Mouse (Mus musculus): Measurements from ENCODE around the gene Tom1l2.

Gene Tom1l2

GRCm38 (mm10) chr11:60352559-60353411, at the start of gene Tom1l2, which contains the start of gene Drc3:
Gene Tom1l2 (minus strand): TSS chr11:60352905.
Gene Drc3 (plus strand): TSS chr11:60353329.
- in situ Hi-C loops (cut with MboI; ENCODE audit: unreplicated experiment in 2 of 2) = no loop called here

- in situ Hi-C loops (cut with MboI; ENCODE audit: unreplicated experiment in 2 of 2) = loop anchor here in 1 of 2 experiments (10.0 kb wide), 1 partner anchor 82 kb away; no protein-coding TSS in a partner anchor
Measured at GRCm38 (mm10) chr11:60397172-60397571, 44.5 kb upstream of the Tom1l2 start.

GRCm38 (mm10) chr11:60396546-60396945, 43.8 kb upstream of the Tom1l2 start:
- in situ Hi-C loops (cut with MboI; ENCODE audit: unreplicated experiment in 2 of 2) = loop anchor here in 1 of 2 experiments (10.0 kb wide), 1 partner anchor 82 kb away; no protein-coding TSS in a partner anchor

DNA sequence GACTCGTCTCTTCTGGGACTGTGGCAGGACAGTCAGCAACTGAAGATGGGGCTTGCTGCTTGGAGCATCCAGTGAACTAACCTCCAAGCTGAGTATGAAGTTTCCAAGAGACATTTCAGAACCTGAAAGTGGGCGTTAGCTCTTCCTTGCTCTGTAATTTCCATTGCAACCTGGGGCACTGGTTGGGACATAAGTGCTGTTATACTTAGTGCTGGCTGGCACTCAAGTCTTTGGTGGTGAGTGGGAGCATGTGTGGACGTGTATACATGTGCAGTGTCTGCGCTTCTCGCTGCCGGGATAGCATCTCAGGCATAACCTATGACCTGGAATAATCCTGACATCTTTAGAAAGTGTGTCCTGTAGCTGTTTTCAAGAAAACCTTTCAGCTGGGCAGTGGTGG, 38.6 kb upstream of the Tom1l2 start:
- in situ Hi-C loops (cut with MboI; ENCODE audit: unreplicated experiment in 2 of 2) = loop anchor here in 1 of 2 experiments (10.0 kb wide), 1 partner anchor 77 kb away; no protein-coding TSS in a partner anchor

- in situ Hi-C loops (cut with MboI; ENCODE audit: unreplicated experiment in 2 of 2) = no loop called here
Measured at GRCm38 (mm10) chr11:60387944-60388343, 35.2 kb upstream of the Tom1l2 start.

GRCm38 (mm10) chr11:60385946-60386345, 33.2 kb upstream of the Tom1l2 start:
- in situ Hi-C loops (cut with MboI; ENCODE audit: unreplicated experiment in 2 of 2) = no loop called here

DNA sequence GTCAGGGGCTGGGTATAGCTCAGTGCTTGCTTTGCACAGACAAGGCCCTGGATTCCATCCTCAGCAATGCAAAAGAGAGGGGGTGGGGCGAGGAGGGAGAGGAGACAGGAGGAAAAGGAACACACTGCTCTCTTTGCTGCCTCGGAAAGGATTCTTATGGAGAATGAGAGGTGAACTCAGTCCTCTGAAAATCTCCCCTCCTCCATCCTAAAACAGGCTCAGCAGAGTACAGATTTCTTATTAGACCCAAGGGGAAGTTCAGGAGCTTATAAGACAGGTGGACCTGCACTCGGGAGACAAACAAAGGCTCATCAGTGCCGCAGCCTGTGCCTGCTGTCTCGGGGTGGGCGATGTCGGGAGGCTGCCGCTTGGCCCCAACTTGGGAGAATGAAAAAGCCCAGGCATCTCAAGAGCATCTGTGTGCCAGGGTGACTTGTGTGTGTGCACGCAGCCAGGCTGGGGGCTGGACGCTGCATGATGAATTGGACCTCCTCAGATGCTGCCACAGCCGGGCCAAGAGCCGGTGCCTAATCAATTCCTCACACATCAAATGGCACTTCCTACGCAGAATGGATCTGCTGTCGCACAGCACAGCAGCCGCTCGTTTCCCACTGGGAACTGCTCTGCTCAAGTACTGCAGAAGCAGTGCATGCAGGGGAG, 32.2 kb upstream of the Tom1l2 start:
- in situ Hi-C loops (cut with MboI; ENCODE audit: unreplicated experiment in 2 of 2) = no loop called here

- in situ Hi-C loops (cut with MboI; ENCODE audit: unreplicated experiment in 2 of 2) = no loop called here
Measured at GRCm38 (mm10) chr11:60383518-60383917, 30.8 kb upstream of the Tom1l2 start.

DNA sequence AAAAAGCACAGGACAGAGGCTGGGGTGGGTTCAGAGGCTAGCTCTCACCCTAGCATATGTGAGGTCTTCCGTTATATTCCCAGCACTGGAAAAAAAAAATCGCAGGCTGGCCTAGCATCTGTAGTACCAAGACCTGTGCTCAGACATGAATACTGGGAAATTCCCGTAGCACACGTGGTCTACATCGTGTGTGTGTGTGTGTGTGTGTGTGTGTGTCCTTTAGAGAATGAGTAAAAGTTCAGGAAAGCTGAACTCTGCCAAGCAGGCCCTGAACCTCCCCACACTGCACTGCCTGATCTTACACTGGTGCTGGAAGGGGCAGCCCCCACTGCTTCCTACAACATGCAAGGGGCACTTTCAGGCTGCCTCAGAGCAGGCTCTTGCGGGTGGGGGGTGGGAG, 21.8 kb upstream of the Tom1l2 start:
- in situ Hi-C loops (cut with MboI; ENCODE audit: unreplicated experiment in 2 of 2) = no loop called here

DNA sequence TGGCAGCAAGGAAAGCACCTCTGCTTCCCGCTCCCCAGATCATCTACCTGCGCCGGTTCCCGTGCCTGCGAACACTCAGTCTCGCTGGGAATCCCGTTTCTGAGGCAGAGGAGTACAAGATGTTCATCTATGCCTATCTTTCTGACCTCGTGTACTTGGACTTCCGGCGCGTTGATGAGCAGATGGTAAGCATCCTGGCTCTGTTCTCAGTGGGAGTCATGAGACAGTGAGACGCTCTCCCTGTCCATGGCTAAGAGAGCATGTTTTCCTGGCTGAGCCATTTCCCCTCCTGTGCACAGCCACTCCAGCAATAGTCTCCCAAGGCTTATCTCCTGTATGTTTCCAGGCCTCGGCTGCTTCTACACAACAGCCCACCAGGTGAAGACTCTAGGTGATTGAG, 17.7 kb upstream of the Tom1l2 start:
- in situ Hi-C loops (cut with MboI; ENCODE audit: unreplicated experiment in 2 of 2) = no loop called here

GRCm38 (mm10) chr11:60369448-60369847, 16.7 kb upstream of the Tom1l2 start:
- in situ Hi-C loops (cut with MboI; ENCODE audit: unreplicated experiment in 2 of 2) = no loop called here

DNA sequence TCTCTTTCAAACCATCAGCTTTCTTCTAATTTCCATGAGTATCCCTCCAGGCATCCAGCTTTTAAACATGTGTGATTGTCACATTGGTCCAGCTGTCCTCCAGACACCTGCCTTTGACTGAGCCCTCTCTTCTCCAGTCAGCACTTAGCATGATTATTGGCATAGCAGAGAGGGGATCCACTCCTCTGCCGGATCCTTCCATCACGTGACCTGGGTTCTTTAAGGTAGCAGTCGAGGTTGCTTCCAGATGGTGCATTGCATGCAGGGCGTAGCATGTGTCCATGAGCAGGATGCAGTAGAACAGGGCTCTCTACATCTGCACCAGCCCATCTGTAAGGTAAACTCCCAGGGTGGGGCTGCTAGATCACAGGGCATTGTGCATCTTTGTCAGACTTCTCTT, 16.2 kb upstream of the Tom1l2 start:
- in situ Hi-C loops (cut with MboI; ENCODE audit: unreplicated experiment in 2 of 2) = no loop called here

GRCm38 (mm10) chr11:60367256-60367655, 14.6 kb upstream of the Tom1l2 start:
- in situ Hi-C loops (cut with MboI; ENCODE audit: unreplicated experiment in 2 of 2) = no loop called here

DNA sequence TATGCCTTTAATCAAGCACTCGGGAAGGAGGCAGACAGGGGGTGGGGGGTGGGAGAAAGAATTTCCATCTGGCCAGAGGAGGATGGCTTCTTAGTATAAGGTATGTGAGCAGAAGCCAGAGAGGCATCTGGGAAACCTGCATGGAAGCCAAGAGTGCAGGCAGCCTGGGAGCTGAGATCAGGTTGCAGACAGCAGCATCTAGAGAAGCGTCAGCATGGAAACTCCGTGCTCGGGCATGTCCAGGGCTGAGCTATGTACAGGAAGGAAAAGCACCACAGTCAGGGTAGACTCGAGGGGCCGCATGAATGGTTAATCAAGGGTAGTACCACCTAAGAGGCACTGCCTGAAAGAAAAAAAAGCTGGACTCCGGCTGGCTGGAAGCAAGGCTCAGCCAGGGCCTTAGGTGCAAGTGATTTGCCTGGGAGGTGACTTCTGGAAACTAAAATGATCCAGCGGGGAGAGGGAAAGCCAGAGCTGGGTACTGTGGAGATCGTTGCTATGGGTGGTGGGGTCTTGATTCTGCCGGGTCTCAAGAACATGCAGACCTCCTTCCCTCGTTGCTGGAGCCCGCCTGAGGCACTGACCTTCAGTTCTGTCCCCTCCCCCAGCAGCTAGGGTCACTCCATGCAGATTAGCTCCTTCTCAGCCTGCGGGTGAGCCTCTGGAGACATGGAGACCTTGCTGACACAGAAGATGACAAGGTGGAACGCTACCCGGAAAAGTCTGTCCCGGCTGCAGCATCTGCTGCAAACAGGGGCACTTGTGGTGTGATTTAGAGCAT, 13.7 kb upstream of the Tom1l2 start:
- in situ Hi-C loops (cut with MboI; ENCODE audit: unreplicated experiment in 2 of 2) = no loop called here

DNA sequence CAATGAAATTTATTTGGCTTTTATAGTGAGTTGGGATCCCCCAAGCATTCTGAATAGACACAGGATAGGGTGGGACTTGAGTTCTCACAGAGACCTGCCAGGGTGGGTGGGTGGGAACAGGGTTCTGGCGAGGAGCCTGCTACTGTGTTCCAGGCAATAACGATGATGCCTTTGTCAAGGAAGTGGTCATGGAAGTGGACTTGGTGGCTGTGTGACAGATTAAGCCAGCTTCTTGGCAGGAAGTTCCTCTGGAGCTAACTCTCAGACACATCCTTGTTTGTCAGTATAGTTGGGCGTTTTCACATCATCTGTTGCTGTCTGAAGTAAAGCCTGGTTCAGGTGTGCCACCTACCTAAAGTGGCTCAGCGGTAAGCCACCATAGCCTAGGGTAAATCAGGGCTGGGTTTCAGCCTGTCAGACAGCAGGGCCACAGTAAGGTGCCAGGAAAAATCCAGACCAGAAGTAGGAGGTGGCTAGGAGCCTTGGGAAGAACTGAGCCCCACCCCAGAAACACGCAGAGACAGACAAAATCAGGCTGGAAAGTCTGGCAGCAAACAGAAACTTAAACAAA, 8.0 kb upstream of the Tom1l2 start:
- in situ Hi-C loops (cut with MboI; ENCODE audit: unreplicated experiment in 2 of 2) = no loop called here

DNA sequence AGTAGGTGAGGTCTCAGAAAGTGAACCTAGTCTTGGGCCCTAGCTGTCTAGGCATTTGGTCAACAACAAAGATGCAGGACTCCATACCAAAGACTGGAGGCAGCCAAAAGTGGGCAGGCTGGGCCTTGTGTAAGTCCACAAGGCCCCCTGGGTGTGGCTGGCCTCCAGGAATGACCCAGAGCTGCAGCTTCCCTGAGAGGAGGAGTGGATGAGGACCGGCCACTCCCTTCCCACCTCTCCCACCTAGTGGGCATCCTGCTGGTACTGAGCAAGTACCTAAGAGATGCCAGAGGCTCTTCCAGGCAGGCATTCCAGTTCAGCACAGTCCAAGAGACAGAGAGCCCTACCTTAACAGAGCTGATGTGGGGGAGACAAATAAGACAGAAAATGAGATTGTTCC, 7.2 kb upstream of the Tom1l2 start:
- in situ Hi-C loops (cut with MboI; ENCODE audit: unreplicated experiment in 2 of 2) = no loop called here

GRCm38 (mm10) chr11:60359138-60359537, 6.4 kb upstream of the Tom1l2 start:
- in situ Hi-C loops (cut with MboI; ENCODE audit: unreplicated experiment in 2 of 2) = no loop called here

- in situ Hi-C loops (cut with MboI; ENCODE audit: unreplicated experiment in 2 of 2) = no loop called here
Measured at GRCm38 (mm10) chr11:60358548-60358947, 5.8 kb upstream of the Tom1l2 start.

- in situ Hi-C loops (cut with MboI; ENCODE audit: unreplicated experiment in 2 of 2) = no loop called here
Measured at GRCm38 (mm10) chr11:60357116-60357515, 4.4 kb upstream of the Tom1l2 start.

DNA sequence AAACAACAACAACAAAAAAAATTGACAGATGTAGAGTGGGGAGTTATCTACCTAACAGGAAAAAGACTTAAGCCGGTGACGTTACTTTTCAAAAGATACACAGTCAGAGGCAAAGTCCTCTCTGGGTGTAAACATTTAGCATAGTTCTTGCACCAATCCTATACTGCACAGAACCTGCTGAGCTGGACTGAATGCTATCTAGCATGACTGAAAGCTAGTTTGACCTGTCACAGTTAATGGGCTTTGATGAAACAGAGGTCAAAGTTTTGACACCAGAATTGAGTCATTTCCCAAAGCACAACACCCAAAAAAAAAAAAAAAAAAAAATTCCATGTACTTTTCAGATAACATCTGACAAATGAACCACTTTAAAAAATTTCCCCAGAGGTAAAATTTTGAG, 3.2 kb upstream of the Tom1l2 start:
- in situ Hi-C loops (cut with MboI; ENCODE audit: unreplicated experiment in 2 of 2) = no loop called here

DNA sequence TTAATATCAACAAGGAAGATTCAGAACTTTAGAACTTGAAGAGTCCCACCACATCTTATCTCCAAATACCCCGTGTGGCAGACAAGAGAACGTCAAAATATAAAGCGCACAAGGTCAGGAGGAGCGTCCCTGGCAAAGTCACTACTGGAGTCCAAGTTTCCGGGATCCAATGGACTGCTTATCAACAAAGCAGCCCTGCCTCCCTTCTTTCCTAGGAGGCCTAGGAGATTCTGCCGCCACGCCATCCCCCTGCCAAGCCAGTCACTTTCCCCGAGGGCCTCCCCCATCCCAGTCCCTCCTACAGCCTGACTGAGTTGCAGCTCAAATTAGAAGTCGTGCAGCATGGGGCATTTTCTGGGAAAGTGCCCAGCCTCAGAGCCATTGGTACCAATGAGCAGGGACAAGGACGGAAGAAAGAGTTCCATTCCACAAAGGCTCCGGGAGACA, 757 bp downstream of the Tom1l2 start:
- in situ Hi-C loops (cut with MboI; ENCODE audit: unreplicated experiment in 2 of 2) = no loop called here
